Mouse (Mus musculus): ENCODE results near the gene Cbr2.

DNA sequence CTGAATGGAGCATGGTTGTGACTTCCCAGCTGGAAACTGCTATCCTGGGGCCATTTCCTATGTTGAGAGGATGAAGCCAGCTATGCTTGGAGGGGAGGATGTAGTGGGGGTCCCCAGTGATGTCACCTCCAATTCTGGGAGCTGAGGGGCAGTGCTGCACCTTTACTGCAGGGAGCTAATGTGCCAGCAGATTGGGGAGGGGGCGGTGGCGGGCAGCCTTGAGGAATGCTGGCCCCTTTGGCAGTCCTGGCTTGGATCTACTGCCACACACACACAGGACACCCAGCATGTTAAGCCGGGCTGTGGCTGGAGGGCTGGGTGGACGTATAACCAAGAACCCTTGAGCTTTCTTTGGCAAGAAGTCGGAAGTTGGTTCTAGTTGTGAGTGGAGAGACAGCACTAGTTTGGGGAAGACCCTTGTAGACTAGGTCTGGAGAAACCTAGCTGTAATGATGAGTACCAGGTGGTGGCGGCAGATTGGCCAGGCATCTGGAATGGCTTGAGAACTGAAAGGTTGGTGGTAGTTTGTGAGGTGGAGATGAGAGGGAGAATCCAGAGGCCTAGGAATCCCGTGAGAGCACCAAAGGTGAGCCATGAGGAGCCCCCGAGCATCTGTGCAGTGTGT lies 19.8 kb downstream of the Cbr2 start:
- TF ChIP-seq POLR2A (IDR thresholded peaks at IDR 0.05; ENCODE audit: low read depth, low read length) (no peak), CTCF (IDR thresholded peaks at IDR 0.05; ENCODE audit: extremely low read depth, insufficient read depth, insufficient read length, insufficient replicate concordance) (no peak)
